Mouse (Mus musculus) heart, postnatal 0 days (tissue): ENCODE data around the gene Hnf4a.

Experiments
- CTCF ChIP-seq: IDR thresholded peaks from 2 replicates; pipeline ENCODE4 v1.5.1; 2016; ENCODE audit warnings: antibody characterized with exemption, control low read depth, low read depth
- EP300 ChIP-seq: IDR thresholded peaks from 2 replicates; pipeline ENCODE4 v1.6.1; 2016; ENCODE audit warnings: antibody characterized with exemption, low read depth

- no peak for TF ChIP-seq CTCF
- no peak for TF ChIP-seq EP300
These were observed 54.8 kb downstream of the Hnf4a start for GRCm38 (mm10) chr2:163561258-163561948.
